Mouse (Mus musculus) forebrain, embryonic 13.5 days (tissue): ENCODE results near the gene Itpr1. TPM values are rescaled to one million over a fixed set of nuclear protein-coding genes. Genes with fewer than 3 reads are reported as not detected.
A peak's percentile ranks its signal among the peaks of the same experiment; 100 is the strongest.

Experiments
- ATAC-seq: fragments of 200-750 bp; cut with Nextera tagmentation; 2 replicates; pipeline ENCODE4 v1.8.0; 2017
- H3K27ac ChIP-seq: fragments of 300-500 bp; sonication (generic); 2 replicates; pipeline ENCODE4 v1.5.1; 2015; ENCODE audit warnings: inconsistent platforms, mild to moderate bottlenecking, moderate library complexity
- H3K27me3 ChIP-seq: fragments of 300-500 bp; sonication (generic); 2 replicates; pipeline ENCODE4 v1.6.1; 2015; ENCODE audit warnings: mild to moderate bottlenecking, inconsistent platforms
- H3K36me3 ChIP-seq: fragments of 300-500 bp; sonication (generic); 2 replicates; pipeline ENCODE4 v1.6.1; 2015; ENCODE audit warnings: mild to moderate bottlenecking, inconsistent platforms; ENCODE audit not compliant: poor library complexity, severe bottlenecking
- H3K4me1 ChIP-seq: fragments of 300-500 bp; sonication (generic); 2 replicates; pipeline ENCODE4 v1.6.1; 2015; ENCODE audit warnings: inconsistent platforms
- H3K4me2 ChIP-seq: fragments of 300-500 bp; sonication (generic); 2 replicates; pipeline ENCODE4 v1.6.1; 2015; ENCODE audit warnings: inconsistent platforms, mild to moderate bottlenecking, moderate library complexity
- H3K4me3 ChIP-seq: fragments of 300-500 bp; sonication (generic); 2 replicates; pipeline ENCODE4 v1.5.1; 2015; ENCODE audit warnings: mild to moderate bottlenecking, inconsistent platforms
- H3K9ac ChIP-seq: fragments of 300-500 bp; sonication (generic); 2 replicates; pipeline ENCODE4 v1.6.1; 2015; ENCODE audit warnings: mild to moderate bottlenecking, inconsistent platforms
- H3K9me3 ChIP-seq: fragments of 300-500 bp; sonication (generic); replicated peaks from 2 replicates; pipeline ENCODE4 v1.6.1; 2016; ENCODE audit warnings: inconsistent platforms
- WGBS: fragments of 180-500 bp; shearing (Covaris S2); methylation state at CpG from one replicate; pipeline ENCODE4 v1.1.7; 2015; 5-methylcytosine and 5-hydroxymethylcytosine counted together
- polyA plus RNA-seq: library from polyadenylated mRNA; unstranded; fragments of >200 nt; fragmentation: Nextera tagmentation; extraction: Ambion mirVana; gene quantifications from 2 replicates; pipeline ENCODE4 v1.2.1, GENCODE M21; 2015

Gene Itpr1
- polyA plus RNA-seq, 1 experiment from 2014 or later, result 6.9 TPM

- peaks cover 37% of the 10 kb centered on the region for H3K4me1 ChIP-seq
- H3K9me3 ChIP-seq, result no peaks in the 10 kb centered on the region
- ATAC-seq, result no peak
- H3K9ac ChIP-seq, result no peak overlapping the region
- H3K4me2 ChIP-seq, result no peak overlapping the region
- no peaks in the 10 kb centered on the region for H3K27me3 ChIP-seq
- H3K36me3 ChIP-seq, result no peaks in the 10 kb centered on the region
- H3K27ac ChIP-seq, result no peak overlapping the region
- H3K4me3 ChIP-seq, result no peak overlapping the region
- WGBS, result 87% methylated on average over 6 of the region's 6 CpGs
These were observed 21.6 kb downstream of the Itpr1 start for GRCm38 (mm10) chr6:108234536-108234935.

- H3K9me3 ChIP-seq, result no peaks in the 10 kb centered on the region
- no peaks in the 10 kb centered on the region for H3K27me3 ChIP-seq
- H3K4me2 ChIP-seq, result no peak overlapping the region
- ATAC-seq, result no peak
- H3K36me3 ChIP-seq, result no peaks in the 10 kb centered on the region
- H3K9ac ChIP-seq, result no peak overlapping the region
- 60% methylated on average over 13 of the region's 13 CpGs for WGBS
- no peak overlapping the region for H3K4me3 ChIP-seq
- peak overlapping the region; percentile 59 for H3K27ac ChIP-seq
- peaks cover 39% of the 10 kb centered on the region for H3K4me1 ChIP-seq
These were observed 22.8 kb downstream of the Itpr1 start for GRCm38 (mm10) chr6:108235680-108236123.

DNA sequence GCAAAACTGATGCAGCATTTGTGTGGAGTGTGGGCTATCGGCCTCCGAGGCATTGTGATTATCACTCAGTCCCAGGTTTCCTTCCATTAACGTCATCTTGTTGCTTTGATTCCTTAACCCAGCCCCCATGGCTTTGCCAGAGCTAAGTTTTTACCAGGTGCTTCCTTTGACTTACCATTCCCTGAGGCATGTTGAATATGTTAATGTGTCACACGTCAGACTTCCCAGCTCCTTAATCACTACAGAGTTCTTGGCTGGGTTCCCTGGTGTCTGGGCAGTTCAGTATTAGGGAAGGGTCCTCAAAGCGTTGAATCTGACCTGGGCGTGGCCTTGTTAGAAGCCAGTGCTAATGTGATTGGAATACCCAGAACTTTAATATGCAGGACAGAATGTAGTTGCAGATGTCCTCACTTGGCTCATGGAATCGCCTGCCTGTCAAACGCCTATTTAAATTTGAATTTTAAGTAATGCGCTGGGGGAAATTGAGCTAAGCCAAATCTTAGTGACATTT lies 23.6 kb downstream of the Itpr1 start:
- WGBS, result 49% methylated on average over 9 of the region's 9 CpGs
- H3K9ac ChIP-seq, result no peak overlapping the region
- H3K9me3 ChIP-seq, result no peaks in the 10 kb centered on the region
- H3K27ac ChIP-seq, result peak overlapping the region; percentile 73
- no peaks in the 10 kb centered on the region for H3K36me3 ChIP-seq
- no peak overlapping the region for H3K4me2 ChIP-seq
- H3K27me3 ChIP-seq, result no peaks in the 10 kb centered on the region
- peaks cover 44% of the 10 kb centered on the region for H3K4me1 ChIP-seq
- H3K4me3 ChIP-seq, result no peak overlapping the region
- peak; percentile 83 for ATAC-seq

GRCm38 (mm10) chr6:108236996-108237395 lies 24.1 kb downstream of the Itpr1 start:
- Histone ChIP-seq H3K4me2 (no peak overlapping the region), H3K9ac (no peak overlapping the region), H3K9me3 (no peaks in the 10 kb centered on the region), H3K36me3 (no peaks in the 10 kb centered on the region), H3K27me3 (no peaks in the 10 kb centered on the region), H3K4me1 (peaks cover 44% of the 10 kb centered on the region), H3K4me3 (no peak overlapping the region), H3K27ac (peak overlapping the region; percentile 73)
- WGBS, result 76% methylated on average over 8 of the region's 8 CpGs
- no peak for ATAC-seq

DNA sequence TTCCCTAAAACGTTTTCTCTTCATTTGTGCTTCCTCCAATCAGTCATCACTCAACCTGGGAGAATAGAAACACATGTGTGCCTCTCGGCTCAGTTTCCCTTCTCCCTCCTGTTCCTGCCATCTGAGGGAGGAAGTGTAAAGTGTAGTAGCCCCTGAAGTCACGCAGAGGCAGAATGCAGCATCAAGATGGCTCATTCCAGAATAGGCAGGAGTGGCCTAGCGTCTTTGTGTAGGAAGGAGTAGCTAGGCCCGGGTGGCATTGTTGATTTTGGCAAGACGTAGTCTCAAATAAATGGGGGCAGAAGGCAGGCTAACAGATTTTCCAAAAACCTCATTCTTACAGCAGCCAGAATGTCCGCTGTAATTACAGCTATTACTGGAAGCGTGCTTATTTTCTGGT lies 24.7 kb downstream of the Itpr1 start:
- Histone ChIP-seq H3K4me1 (peaks cover 44% of the 10 kb centered on the region), H3K4me3 (no peak overlapping the region), H3K27me3 (no peaks in the 10 kb centered on the region), H3K4me2 (no peak overlapping the region), H3K9me3 (no peaks in the 10 kb centered on the region), H3K36me3 (no peaks in the 10 kb centered on the region), H3K27ac (peak overlapping the region; percentile 66), H3K9ac (no peak overlapping the region)
- 73% methylated on average over 8 of the region's 8 CpGs for WGBS
- ATAC-seq, result 0 out of 2 replicates have a peak, but pooled peaks have one; percentile 17

DNA sequence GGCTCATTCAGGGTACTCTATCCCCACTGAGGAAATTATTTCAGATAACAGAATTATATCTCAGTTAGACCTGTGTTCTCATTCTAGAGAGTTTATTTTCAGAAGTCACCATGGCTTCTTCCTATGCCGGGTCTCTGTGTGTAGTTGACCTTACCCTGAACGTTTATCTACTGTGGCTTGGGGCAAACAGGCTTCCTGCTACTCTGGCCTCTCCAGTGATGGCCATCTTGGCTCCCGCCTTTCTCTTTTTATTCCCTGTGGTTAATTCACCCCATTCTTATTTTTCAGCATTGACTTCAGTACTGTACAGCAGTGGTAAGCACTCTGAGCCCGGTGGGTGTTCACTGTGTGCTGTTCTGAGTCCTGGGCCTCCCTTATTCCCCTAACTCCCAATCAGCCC lies 25.1 kb downstream of the Itpr1 start:
- 88% methylated on average over 4 of the region's 4 CpGs for WGBS
- Histone ChIP-seq H3K4me3 (no peak overlapping the region), H3K27me3 (no peaks in the 10 kb centered on the region), H3K4me2 (no peak overlapping the region), H3K9ac (no peak overlapping the region), H3K27ac (peak overlapping the region; percentile 66), H3K36me3 (no peaks in the 10 kb centered on the region), H3K4me1 (peaks cover 42% of the 10 kb centered on the region), H3K9me3 (no peaks in the 10 kb centered on the region)
- no peak for ATAC-seq

- Histone ChIP-seq H3K4me2 (no peak overlapping the region), H3K4me1 (peaks cover 37% of the 10 kb centered on the region), H3K27me3 (no peaks in the 10 kb centered on the region), H3K4me3 (no peak overlapping the region), H3K9ac (no peak overlapping the region), H3K9me3 (no peaks in the 10 kb centered on the region), H3K27ac (no peak overlapping the region), H3K36me3 (no peaks in the 10 kb centered on the region)
- no peak for ATAC-seq
- WGBS, result 51% methylated on average over 4 of the region's 4 CpGs
These were observed 26.2 kb downstream of the Itpr1 start for GRCm38 (mm10) chr6:108239056-108239455.

DNA sequence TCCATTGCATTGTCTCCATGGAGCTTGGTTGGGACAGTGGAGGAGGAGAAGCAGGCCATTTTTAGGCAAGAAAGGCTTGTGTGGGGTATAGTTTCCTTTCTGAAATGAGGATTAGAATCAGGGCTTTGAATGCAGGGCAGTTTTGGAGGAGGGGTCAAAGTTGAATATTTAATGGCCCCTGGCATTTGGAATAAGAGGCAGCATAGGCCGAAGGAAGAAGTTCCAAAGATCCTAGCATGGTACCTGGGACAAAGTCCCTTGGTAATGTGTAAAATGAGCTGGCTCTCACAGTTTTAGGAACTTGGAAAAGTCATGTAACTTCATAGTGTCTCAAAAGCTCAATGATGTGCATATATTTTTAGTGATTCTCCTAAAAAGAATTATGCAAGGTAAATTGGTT lies 27.1 kb downstream of the Itpr1 start:
- H3K9me3 ChIP-seq, result no peaks in the 10 kb centered on the region
- H3K9ac ChIP-seq, result no peak overlapping the region
- no peak for ATAC-seq
- WGBS, result 79% methylated on average over 1 of the region's 1 CpGs
- H3K36me3 ChIP-seq, result no peaks in the 10 kb centered on the region
- no peak overlapping the region for H3K27ac ChIP-seq
- H3K27me3 ChIP-seq, result no peaks in the 10 kb centered on the region
- peaks cover 37% of the 10 kb centered on the region for H3K4me1 ChIP-seq
- no peak overlapping the region for H3K4me3 ChIP-seq
- H3K4me2 ChIP-seq, result no peak overlapping the region

DNA sequence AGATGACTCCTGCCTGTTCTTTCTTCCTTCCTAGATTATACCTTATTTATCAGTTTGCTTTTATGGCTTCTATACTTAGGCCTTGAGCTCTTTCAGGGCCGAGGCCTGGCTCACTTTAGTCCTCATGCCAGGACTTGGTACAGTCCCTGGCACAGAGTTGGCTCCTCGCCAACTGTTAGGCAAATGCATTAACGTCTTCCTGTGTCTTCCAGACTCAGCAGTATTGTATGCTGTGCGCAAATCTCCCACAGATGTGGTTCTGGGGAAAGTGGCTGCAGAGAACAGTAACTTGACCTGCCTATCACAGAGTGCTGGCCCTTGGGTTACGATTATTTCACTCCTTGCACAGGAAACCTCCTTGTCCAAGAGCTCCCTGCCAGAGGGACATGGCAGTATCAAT lies 27.9 kb downstream of the Itpr1 start:
- Histone ChIP-seq H3K27ac (no peak overlapping the region), H3K27me3 (no peaks in the 10 kb centered on the region), H3K4me1 (peaks cover 32% of the 10 kb centered on the region)

DNA sequence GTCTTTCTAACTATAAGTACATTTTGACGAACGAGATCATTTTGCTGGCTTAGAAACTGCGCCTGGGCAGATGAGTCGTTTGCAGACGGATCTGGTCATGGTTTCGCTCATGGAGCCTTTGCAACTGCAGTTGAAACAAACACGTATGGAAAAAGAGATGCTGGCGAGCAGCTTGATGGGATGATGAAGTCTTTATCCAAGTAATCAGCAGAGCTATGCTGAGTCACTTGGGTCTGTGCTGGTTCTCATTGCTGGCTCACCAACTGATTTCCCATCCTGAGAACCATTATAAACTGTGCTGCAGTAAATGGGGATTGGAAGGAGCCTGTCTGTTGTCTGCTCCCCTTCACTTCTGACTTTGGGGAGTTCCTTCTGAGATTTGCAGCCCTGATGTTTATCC lies 31.7 kb downstream of the Itpr1 start:
- Histone ChIP-seq H3K9ac (no peak overlapping the region), H3K4me1 (peaks cover 27% of the 10 kb centered on the region), H3K4me2 (no peak overlapping the region), H3K4me3 (no peak overlapping the region), H3K27ac (no peak overlapping the region), H3K36me3 (no peaks in the 10 kb centered on the region), H3K27me3 (no peaks in the 10 kb centered on the region), H3K9me3 (no peaks in the 10 kb centered on the region)
- 92% methylated on average over 8 of the region's 8 CpGs for WGBS
- no peak for ATAC-seq

More for the DNA sequence above, 27.9 kb downstream of the Itpr1 start:
- no peaks in the 10 kb centered on the region for H3K36me3 ChIP-seq
- no peak overlapping the region for H3K9ac ChIP-seq
- ATAC-seq, result 0 out of 2 replicates have a peak, but pooled peaks have one; percentile 22
- no peaks in the 10 kb centered on the region for H3K9me3 ChIP-seq
- whole genome bisulfite sequencing, result 58% methylated on average over 5 of the region's 5 CpGs
- no peak overlapping the region for H3K4me3 ChIP-seq
- H3K4me2 ChIP-seq, result no peak overlapping the region

GRCm38 (mm10) chr6:108246369-108247085 lies 33.6 kb downstream of the Itpr1 start:
- no peak for ATAC-seq
- 78% methylated on average over 3 of the region's 3 CpGs for WGBS
- Histone ChIP-seq H3K9me3 (no peaks in the 10 kb centered on the region), H3K4me3 (no peak overlapping the region), H3K4me2 (no peak overlapping the region), H3K36me3 (no peaks in the 10 kb centered on the region), H3K9ac (no peak overlapping the region), H3K4me1 (peaks cover 29% of the 10 kb centered on the region), H3K27me3 (no peaks in the 10 kb centered on the region), H3K27ac (no peak overlapping the region)

DNA sequence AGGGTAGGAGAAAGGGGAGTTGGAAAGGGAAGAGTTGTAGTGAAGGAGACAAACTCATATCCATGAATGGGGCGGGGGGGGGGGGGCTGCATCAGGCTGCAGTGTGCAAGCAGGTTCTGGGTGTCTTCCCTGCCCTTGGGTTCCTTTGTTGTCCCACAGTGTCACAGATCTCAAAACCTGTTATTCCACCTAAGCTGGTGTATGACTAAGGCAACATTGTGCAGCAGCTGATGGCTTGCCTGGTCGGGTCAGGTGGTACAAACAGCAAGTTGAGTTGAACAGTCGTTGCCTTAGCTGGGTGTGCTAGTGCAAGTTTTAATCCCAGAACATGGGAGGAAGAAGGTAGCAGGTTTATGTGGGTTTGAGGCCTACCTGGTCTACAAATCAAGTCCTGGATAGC lies 34.3 kb downstream of the Itpr1 start:
- WGBS, result 84% methylated on average over 2 of the region's 3 CpGs
- H3K4me3 ChIP-seq, result no peak overlapping the region
- ATAC-seq, result no peak

DNA sequence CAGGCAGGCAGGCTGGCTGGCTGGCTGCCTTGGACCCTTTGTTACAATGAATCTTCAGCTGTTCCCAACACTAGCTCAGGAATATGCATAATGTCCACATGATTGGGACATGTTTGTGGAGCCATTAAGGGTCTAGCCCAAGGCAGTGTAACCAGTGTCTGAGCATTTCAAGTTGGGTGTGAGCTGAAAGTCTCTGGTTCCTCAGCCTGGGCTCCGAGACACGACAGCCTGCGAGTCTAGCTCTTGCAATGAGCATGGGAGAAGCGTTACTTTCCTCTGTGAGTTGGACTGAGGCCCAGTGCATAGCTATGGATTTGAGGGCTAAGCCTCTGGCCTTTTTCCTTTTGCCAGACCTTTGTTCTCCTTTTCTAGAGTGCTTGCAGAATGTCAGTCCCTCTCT lies 35.6 kb downstream of the Itpr1 start:
- ATAC-seq, result peak; percentile 72
- H3K27ac ChIP-seq, result peak overlapping the region; percentile 78
- H3K4me3 ChIP-seq, result no peak overlapping the region
- 14% methylated on average over 4 of the region's 4 CpGs for WGBS
- no peak overlapping the region for H3K4me2 ChIP-seq
- H3K36me3 ChIP-seq, result no peaks in the 10 kb centered on the region
- H3K4me1 ChIP-seq, result peaks cover 29% of the 10 kb centered on the region
- H3K9me3 ChIP-seq, result no peaks in the 10 kb centered on the region
- no peak overlapping the region for H3K9ac ChIP-seq
- no peaks in the 10 kb centered on the region for H3K27me3 ChIP-seq

More for the DNA sequence above, 34.3 kb downstream of the Itpr1 start:
- H3K9ac ChIP-seq, result no peak overlapping the region
- no peak overlapping the region for H3K4me2 ChIP-seq
- H3K9me3 ChIP-seq, result no peaks in the 10 kb centered on the region
- H3K27me3 ChIP-seq, result no peaks in the 10 kb centered on the region
- no peaks in the 10 kb centered on the region for H3K36me3 ChIP-seq
- H3K27ac ChIP-seq, result no peak overlapping the region
- peaks cover 29% of the 10 kb centered on the region for H3K4me1 ChIP-seq
